Mouse (Mus musculus): ENCODE data around the gene Stk33. TPM values are rescaled to one million over a fixed set of nuclear protein-coding genes. Genes with fewer than 3 reads are reported as not detected.

The Stk33 gene
- polyA plus RNA-seq (2011; ENCODE audit: insufficient read depth, insufficient read length, low replicate concordance, missing spikeins): not detected in 2 replicates

DNA sequence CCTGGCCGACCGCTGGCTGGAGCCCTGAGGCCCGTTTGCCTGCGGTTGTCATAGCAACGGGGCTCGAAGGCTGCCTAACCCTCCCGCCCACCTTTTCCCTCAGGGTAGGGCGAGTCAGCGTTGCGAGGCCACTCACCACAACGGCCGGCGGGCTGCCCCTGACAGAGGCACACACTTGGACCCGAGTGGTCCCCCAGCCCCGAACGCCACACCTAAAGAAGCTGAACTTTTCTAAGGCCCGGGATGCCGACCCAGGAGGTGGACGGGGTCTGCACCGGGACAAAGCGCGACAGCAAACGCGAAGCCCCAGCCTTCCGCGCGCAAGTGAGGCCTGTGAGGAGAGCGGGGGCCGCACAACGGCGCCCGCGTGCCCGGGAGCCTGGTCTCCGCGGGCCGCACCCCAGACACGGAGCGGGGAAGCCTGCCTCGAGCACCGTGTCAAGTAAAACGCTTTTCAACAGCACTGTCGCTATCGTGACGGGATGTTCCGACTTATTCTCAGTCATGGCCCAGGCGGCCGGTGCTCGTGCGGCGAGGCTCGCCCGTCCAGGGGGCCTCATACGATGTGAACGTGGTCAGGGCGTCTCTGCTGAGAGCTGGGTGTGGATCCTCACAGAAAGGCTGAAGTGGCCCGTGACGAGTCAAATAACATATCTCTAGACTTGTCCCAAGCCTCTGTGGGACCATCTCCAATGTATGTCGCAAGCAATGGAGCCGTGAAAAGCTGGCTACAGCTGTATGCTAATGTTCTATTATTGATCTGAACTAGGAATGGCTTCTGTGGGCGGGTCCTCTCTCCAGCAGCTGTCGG is at the start of gene Stk33:
Stk33 (minus strand) TSS at position 301 of the 811 bp plus-strand sequence.
- Histone ChIP-seq H3K4me3 (replicated peaks; ENCODE audit: control insufficient read depth, low read depth, low read length) (no peak within 1 kb of the TSS), H3K27ac (ENCODE audit: control insufficient read depth, insufficient read depth, low read depth, low read length, poor library complexity) (no peak within 1 kb of the TSS), H3K4me1 (ENCODE audit: control insufficient read depth, insufficient read depth, low read length) (no peaks in the 10 kb centered on the region)
- WGBS: 4% methylated on average over 62 of the region's 62 CpGs
- no peak for TF ChIP-seq POLR2A (IDR thresholded peaks at IDR 0.05; ENCODE audit: borderline replicate concordance, control insufficient read depth, low read depth, low read length)
- no peak for TF ChIP-seq CTCF (IDR thresholded peaks at IDR 0.05; ENCODE audit: control insufficient read depth, insufficient read depth, low read length)

DNA sequence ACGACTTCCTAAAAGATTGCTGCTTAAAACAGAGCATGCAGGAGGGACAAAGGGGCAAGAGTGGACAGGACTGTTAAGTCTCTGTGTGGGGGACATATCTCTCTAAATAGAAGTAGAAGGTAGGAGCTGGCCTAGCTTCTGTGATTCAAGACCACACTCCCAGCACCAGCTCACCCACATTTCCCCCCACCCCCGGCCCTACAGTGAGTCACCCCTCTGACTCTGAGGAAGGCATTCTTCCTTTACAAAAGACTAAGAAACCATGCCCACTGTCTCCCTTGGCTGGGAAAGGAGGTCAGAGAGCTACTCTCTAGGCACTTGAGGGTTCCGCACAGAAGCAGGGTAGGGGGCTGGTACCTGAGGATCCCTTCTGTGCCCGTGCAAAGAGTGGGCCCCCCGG is 45.3 kb upstream of the Stk33 start:
- no peak for TF ChIP-seq CTCF (IDR thresholded peaks at IDR 0.05; ENCODE audit: control insufficient read depth, insufficient read depth, low read length)
- TF ChIP-seq POLR2A (IDR thresholded peaks at IDR 0.05; ENCODE audit: borderline replicate concordance, control insufficient read depth, low read depth, low read length): no peak
- Histone ChIP-seq H3K4me3 (replicated peaks; ENCODE audit: control insufficient read depth, low read depth, low read length) (no peak overlapping the region), H3K4me1 (ENCODE audit: control insufficient read depth, insufficient read depth, low read length) (no peaks in the 10 kb centered on the region), H3K27ac (ENCODE audit: control insufficient read depth, insufficient read depth, low read depth, low read length, poor library complexity) (no peak overlapping the region)
- WGBS: 68% methylated on average over 5 of the region's 5 CpGs

DNA sequence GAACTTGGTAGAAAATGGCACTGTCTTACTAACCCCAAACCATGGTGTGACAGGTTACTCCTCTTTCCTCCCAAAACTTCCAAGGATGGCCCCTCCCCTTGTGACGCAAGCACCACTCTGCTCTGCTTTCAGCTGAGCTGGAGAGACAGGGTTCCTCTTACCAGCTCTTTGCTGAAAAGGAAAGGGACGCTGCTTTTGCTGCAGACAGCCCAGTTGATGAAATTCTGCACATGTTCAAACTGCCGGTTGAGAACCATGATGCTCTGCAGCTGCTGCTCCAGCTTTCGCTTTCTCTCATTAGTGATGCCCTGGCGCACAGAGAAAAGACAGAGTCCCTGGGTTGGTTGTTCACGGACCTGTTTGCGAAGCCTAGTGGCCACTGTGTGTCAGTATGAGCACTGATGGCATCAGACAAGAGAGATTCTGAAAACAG is 41.9 kb upstream of the Stk33 start:
- TF ChIP-seq CTCF (IDR thresholded peaks at IDR 0.05; ENCODE audit: control insufficient read depth, insufficient read depth, low read length) (no peak), POLR2A (IDR thresholded peaks at IDR 0.05; ENCODE audit: borderline replicate concordance, control insufficient read depth, low read depth, low read length) (no peak)
- no peak overlapping the region for H3K27ac ChIP-seq (ENCODE audit: control insufficient read depth, insufficient read depth, low read depth, low read length, poor library complexity)
- H3K4me3 ChIP-seq (replicated peaks; ENCODE audit: control insufficient read depth, low read depth, low read length): no peak overlapping the region
- WGBS: 36% methylated on average over 7 of the region's 7 CpGs
- no peaks in the 10 kb centered on the region for H3K4me1 ChIP-seq (ENCODE audit: control insufficient read depth, insufficient read depth, low read length)

DNA sequence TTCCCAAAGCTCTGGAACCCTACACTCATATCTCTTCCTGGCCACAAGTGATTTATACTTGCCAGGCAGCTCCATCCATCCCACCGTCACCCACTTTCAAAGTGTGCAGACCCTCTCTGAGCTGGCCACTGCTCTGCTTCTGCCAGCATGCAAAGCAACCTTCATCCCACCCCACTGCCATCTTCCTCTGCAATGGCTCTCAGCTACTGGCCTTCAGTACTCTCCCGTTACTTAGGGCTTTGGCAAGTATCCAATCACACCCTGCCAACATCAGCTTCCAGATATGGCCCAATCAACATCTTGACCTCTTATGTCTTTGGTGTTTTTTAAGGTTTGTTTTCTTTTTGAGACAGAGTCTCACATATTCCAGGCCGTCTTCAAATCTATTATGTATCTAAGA is 39.0 kb upstream of the Stk33 start:
- no peak overlapping the region for H3K27ac ChIP-seq (ENCODE audit: control insufficient read depth, insufficient read depth, low read depth, low read length, poor library complexity)
- H3K4me3 ChIP-seq (replicated peaks; ENCODE audit: control insufficient read depth, low read depth, low read length): no peak overlapping the region
- WGBS: 81% methylated on average over 3 of the region's 3 CpGs
- no peaks in the 10 kb centered on the region for H3K4me1 ChIP-seq (ENCODE audit: control insufficient read depth, insufficient read depth, low read length)
- TF ChIP-seq POLR2A (IDR thresholded peaks at IDR 0.05; ENCODE audit: borderline replicate concordance, control insufficient read depth, low read depth, low read length): no peak
- no peak for TF ChIP-seq CTCF (IDR thresholded peaks at IDR 0.05; ENCODE audit: control insufficient read depth, insufficient read depth, low read length)

DNA sequence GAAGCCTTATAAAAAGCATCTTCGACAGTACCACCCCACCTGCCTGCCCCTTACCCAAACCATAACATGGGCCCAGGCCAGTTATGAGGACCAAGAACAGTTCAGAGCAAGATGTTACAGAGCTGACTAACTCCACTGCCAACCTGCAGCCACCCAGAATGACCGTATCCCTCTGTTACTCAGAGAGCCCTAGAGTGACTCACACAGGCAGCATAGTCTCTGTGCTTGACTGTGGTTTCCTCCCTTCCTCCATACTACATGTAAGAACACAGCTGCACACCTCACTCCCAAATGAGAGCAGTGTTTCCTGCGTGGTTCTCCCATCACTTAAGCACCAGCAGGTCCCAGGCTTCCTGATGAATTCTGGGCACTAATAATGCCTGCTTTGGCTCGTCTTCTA is 31.8 kb upstream of the Stk33 start:
- no peak overlapping the region for H3K4me3 ChIP-seq (replicated peaks; ENCODE audit: control insufficient read depth, low read depth, low read length)
- 42% methylated on average over 4 of the region's 4 CpGs for WGBS
- H3K4me1 ChIP-seq (ENCODE audit: control insufficient read depth, insufficient read depth, low read length): no peaks in the 10 kb centered on the region
- H3K27ac ChIP-seq (ENCODE audit: control insufficient read depth, insufficient read depth, low read depth, low read length, poor library complexity): no peak overlapping the region
- no peak for TF ChIP-seq POLR2A (IDR thresholded peaks at IDR 0.05; ENCODE audit: borderline replicate concordance, control insufficient read depth, low read depth, low read length)
- TF ChIP-seq CTCF (IDR thresholded peaks at IDR 0.05; ENCODE audit: control insufficient read depth, insufficient read depth, low read length): no peak

DNA sequence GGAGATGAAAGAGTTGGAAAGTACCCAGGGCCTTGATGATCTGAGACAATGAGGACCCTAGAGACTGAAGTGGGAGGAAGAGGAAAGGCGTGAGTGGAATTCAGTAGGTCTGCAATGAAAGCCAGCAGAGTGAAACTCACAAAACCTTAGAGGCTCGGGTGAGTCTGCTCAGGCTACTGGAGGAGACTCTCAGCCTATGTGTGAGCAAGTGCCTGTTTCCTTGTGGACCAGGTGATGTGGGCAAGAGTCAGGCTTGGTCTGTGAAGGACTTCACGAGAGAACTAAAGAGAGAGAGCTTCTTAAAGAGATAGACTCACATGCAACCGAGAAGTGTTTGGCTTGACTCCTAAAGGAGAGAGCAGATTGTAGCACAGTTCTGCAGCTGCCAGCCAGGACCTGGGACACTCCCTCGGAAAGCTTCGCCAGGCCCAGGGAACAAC is 29.4 kb upstream of the Stk33 start:
- no peak for TF ChIP-seq POLR2A (IDR thresholded peaks at IDR 0.05; ENCODE audit: borderline replicate concordance, control insufficient read depth, low read depth, low read length)
- TF ChIP-seq CTCF (IDR thresholded peaks at IDR 0.05; ENCODE audit: control insufficient read depth, insufficient read depth, low read length): no peak
- 62% methylated on average over 6 of the region's 6 CpGs for WGBS
- no peak overlapping the region for H3K4me3 ChIP-seq (replicated peaks; ENCODE audit: control insufficient read depth, low read depth, low read length)

DNA sequence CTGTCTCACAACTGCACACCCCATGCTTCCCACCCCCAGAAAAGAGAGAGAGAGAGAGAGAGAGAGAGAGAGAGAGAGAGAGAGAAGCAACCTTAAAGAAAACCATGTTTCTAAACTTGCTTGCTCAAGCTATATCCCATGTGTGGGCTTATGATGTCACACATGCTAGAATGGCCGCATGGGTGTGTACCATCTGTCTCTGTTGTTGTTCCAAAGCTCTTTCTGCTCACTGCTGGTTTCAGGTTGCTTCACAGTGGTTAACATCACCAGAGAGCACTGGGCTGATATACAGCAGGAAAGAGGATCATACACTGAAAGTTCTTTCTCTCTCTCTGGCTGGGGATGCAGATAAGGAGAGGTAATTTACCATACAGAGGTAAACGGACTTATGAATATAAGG is 28.7 kb upstream of the Stk33 start:
- H3K4me3 ChIP-seq (replicated peaks; ENCODE audit: control insufficient read depth, low read depth, low read length): no peak overlapping the region
- TF ChIP-seq CTCF (IDR thresholded peaks at IDR 0.05; ENCODE audit: control insufficient read depth, insufficient read depth, low read length): no peak
- no peak for TF ChIP-seq POLR2A (IDR thresholded peaks at IDR 0.05; ENCODE audit: borderline replicate concordance, control insufficient read depth, low read depth, low read length)
- H3K4me1 ChIP-seq (ENCODE audit: control insufficient read depth, insufficient read depth, low read length): no peaks in the 10 kb centered on the region
- 67% methylated on average over 2 of the region's 2 CpGs for WGBS
- H3K27ac ChIP-seq (ENCODE audit: control insufficient read depth, insufficient read depth, low read depth, low read length, poor library complexity): no peak overlapping the region

More for the DNA sequence above, 29.4 kb upstream of the Stk33 start:
- Histone ChIP-seq H3K27ac (ENCODE audit: control insufficient read depth, insufficient read depth, low read depth, low read length, poor library complexity) (no peak overlapping the region), H3K4me1 (ENCODE audit: control insufficient read depth, insufficient read depth, low read length) (no peaks in the 10 kb centered on the region)

DNA sequence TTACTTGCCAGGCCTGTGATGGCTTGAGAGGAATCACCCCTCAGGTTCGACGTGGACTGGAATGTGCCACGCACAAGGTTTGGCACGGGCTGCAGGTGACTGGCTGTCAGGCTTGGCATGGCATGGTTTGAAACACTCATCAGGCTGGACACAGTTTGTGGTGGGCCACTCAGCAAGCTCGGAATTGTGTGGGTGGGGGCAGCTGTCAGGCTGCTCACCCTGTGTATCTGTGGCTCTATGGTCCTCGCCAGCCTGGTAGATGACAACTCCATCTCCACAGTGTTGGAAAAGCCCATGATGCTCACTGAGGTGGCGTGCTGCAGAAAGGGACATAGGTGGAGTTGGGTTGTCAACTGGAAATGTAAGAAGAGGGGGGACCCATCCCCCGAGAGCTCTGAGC is 21.8 kb upstream of the Stk33 start:
- no peak overlapping the region for H3K27ac ChIP-seq (ENCODE audit: control insufficient read depth, insufficient read depth, low read depth, low read length, poor library complexity)
- H3K4me3 ChIP-seq (replicated peaks; ENCODE audit: control insufficient read depth, low read depth, low read length): no peak overlapping the region
- TF ChIP-seq POLR2A (IDR thresholded peaks at IDR 0.05; ENCODE audit: borderline replicate concordance, control insufficient read depth, low read depth, low read length) (no peak), CTCF (IDR thresholded peaks at IDR 0.05; ENCODE audit: control insufficient read depth, insufficient read depth, low read length) (no peak)
- 81% methylated on average over 8 of the region's 8 CpGs for WGBS
- no peaks in the 10 kb centered on the region for H3K4me1 ChIP-seq (ENCODE audit: control insufficient read depth, insufficient read depth, low read length)
